Mouse (Mus musculus) cortical plate, adult 2 months (tissue): Measurements from ENCODE around the gene Slc39a3.

Experiments used
- CTCF ChIP-seq: fragments of 200-500 bp; IDR thresholded peaks from 2 replicates; pipeline ENCODE4 v1.5.1; 2011; ENCODE audit warnings: mild to moderate bottlenecking, control low read depth, low read length; ENCODE audit not compliant: insufficient read depth; ENCODE audit errors: extremely low read depth
- POLR2A ChIP-seq: fragments of 200-500 bp; IDR thresholded peaks from 2 replicates; pipeline ENCODE4 v1.6.1; 2011; ENCODE audit warnings: mild to moderate bottlenecking, low read length, control low read depth; ENCODE audit not compliant: insufficient read depth; ENCODE audit errors: extremely low read depth

DNA sequence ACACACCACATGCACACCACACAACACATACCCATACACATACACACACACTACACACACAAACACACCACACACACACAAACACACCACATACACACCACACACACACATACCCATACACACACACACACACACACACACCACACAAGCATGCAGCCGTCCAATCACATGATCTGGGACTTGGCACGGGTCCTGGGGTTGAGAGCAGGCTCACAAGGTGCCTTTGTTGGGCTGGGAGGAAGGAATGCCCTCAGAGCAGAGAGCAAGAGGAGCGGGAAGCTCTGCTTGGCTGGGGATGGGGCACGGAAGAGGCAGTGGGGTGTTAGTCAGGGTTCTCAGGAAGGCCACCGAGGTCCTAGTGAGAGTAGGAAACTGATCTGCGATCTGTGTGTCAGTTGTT is 26.4 kb downstream of the Slc39a3 start:
- TF ChIP-seq CTCF (no peak), POLR2A (no peak)
